Mouse (Mus musculus) fibroblast of lung, adult 2 months (primary cell): ENCODE results near the gene Elk3.
A peak's percentile ranks its signal among the peaks of the same experiment; 100 is the strongest.

Source experiments
- DNase-seq: peaks from one replicate; pipeline ENCODE4 v3.0.0-alpha.2; 2011; ENCODE audit warnings: low read depth

Gene Elk3

DNA sequence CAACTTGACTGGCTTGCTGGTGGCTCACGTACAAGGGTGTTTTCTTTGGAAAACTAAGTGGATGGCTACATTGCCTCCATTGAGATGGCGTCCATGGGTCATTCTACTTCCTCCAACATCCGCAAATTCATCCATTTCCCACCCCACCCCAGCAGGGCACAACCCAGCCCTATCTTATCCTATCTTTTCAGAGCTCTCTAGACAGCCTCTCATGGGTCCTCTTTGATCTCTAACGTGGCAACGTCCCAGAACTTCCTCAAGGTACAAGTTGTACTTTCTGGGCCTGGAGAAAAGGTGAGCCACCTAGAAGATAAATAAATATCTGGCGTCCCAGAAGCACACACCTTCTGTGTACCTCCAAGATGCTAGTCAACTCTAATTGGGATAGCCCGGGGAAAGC, 17.3 kb downstream of the Elk3 start:
- DNase-seq, result no peak

DNA sequence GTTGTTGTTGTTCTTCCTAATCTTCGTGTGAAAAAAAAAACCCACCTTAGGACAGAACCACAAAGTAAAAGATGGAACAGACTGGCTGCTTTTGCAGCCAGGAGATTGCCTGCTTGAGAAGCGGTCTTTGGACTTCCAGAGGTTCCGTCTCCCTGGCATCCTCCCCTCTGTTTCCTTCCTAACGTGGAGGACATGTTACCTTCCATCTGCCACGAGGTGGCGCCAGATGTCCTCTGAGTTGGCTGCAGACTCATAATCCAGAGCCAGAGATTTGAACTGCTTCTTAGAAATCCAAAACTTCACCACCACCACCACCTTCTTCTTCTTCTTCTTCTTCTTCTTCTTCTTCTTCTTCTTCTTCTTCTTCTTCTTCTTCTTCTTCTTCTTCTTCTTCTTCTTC, 19.1 kb downstream of the Elk3 start:
- DNase-seq, result no peak

DNA sequence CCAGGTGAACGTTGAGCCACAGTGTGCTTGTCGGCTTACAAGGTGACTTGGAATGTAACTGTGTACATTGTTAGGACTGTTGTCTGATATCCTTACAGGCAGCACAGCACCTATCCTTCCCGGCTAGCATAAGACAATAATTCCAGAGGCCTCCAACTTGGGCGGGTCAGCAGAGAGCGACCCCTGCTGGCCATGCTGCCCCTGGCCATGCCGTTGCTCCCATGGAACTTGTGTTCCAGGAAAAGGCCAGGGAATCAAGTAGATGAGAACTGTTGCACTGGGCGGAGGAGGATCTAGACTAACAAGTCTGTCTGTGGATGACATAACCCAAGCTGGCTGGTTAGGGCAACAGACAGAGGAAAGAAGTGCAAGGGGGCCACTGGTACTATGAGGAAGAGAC, 19.6 kb downstream of the Elk3 start:
- DNase-seq, result no peak

DNA sequence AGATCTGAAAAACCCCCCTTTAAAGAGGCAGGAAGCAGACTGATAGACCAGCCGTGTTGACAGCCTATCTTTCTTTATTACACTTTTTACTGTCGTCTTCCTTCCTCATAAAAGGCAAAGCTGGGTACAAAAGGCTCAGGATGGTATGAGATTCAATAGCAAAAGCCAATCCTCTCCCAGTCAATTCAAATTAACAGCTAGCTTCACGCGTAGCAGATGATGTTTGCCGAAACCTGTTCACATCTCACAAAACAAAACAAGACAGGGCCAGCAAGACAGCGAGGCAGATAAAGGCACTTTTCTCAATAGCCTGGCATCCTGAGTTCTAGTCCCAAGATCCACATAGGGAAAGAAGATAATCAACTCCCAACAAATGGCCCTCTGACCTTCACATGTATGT, 21.5 kb downstream of the Elk3 start:
- DNase-seq, result no peak

DNA sequence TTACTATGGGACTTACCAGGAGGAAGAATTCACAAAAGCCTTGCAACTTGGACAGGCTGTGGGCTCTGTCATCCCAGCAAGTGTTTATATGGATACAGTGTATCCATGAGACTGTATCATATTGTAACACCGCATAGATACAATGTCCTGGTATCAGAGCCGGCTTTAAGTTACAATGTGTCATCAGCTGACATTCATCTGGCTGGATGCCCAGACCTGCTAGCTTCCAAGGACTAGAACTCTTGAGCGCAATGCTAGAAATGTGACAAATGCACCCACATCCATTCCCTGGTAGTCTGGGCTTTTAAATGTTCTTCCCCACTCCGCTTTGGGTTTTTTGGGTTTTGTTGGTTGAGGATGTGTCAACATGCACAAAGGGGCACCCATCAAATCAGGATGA, 22.6 kb downstream of the Elk3 start:
- DNase-seq, result no peak

DNA sequence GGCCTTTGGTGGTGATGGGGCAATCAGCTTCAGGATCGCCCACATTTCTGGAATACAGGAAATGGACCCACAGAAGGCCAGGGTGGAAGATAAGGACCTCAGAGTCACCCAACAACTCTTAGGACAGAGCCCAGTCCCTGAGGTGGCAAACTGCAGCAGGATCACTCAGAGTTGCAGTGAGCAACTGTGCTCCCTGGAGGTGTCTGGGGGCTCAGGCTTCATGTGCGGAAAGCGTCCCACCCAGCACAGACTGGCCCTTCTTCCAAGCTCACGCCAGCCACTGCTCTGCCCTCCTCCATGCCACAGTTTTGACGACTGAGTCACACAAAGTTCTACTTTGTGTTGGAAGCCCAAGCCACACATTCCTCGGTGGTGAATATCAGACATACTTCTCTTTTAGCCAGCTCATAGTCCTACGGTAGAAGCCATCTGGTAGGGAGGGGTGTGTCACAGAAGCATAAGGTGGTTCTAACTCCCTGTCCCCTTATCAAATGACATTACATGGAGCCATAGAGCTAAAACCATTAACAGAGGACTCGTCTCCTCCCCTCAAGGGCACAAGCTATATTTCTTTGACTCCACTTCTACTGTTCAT, 23.3 kb downstream of the Elk3 start:
- no peak for DNase-seq

DNA sequence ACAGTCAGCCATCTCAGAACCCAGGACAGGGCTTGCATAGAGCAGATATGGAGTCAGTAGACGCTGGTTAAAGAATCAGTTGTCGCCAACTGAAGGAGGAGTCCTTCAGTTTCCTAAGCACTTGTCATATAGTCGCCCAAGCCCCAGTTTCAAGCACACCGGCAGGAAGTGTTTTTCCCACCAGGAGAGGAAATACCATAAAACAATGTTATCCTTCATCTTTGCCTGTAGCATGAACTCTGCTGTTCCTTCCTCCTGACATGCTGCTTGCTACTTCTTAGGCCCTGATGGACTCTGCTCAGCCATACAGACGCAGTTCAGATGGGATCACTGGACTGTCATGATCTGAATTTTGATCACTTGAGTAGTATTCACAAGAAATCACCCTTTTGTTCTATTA, 25.4 kb downstream of the Elk3 start:
- no peak for DNase-seq

DNA sequence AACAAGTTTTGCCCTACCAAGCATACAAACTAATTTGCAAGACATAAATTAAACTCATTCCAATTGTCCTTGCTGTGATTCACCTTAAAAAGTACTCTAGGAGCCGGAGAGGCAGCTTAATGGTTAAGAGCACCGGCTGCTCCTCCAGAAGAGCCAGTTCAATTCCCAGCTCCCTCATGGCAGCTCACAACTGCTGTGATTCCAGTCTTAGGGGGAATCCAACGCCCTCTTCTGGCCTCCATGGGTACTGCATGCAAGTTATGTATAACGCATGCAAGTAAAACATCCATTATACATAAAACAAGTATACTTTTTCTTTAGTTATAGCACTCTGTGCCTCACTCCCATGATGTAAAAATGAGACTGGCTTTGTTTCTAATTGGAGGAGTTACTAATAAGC, 27.7 kb downstream of the Elk3 start:
- no peak for DNase-seq

DNA sequence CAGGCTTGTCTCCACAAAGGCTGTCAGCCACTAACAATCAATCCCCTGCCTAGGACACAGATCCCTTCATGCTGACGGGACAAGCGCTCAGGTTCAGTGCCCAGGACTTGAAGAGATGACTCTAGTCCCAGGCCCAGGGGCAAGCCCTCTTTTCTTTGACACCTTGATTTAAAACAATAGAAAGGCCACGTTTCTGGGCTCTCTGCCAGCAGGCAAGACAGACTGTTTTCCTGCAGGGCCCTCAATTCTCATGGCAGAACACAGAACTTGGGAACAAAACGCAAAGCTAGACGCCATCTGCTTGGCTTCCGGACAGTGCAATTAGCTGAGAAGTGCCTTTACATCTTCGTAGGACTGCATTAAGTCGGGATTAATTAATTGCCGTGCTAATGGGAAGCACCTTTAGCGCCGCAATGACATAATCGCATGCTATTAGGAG, 28.4 kb downstream of the Elk3 start:
- DNase-seq, result no peak

DNA sequence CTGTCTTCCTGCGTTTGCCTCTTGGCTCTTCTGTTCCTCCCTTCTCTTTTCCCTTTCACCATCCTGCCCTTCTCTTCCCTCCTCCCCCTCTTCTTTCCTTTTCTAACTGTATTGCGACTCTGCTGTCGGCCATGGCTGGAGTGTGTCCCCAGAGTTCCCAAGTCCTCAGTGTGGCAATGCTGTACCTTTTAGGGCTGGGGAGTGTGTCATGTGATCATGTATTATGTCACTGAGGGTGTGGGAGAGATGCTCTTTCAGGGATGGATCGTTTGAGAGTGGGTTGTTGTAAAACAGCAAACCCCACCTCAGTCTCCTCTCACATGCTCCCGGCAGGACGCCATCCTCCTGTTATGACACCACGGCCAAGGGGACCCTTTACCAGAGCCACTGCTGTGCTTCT, 29.8 kb downstream of the Elk3 start:
- no peak for DNase-seq

DNA sequence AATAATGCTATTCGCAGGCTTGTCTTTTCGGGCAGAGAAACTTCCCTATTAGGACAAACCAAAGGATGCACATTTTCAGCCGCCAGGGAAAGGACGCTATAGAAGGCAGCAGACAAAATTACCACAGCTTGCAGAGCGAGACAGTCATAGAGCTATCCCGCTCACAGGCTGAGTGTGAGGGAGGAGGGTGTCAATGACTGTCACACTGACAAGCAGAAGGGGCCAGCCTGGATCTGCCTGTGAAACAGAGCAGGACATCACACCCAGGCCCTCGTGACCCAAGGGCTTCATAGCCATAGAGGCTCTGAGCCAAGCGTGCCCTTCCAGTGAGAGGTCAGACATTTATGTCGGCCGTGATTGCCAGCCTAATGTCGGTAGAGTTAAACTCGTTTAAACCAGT, 30.3 kb downstream of the Elk3 start:
- DNase-seq, result no peak

DNA sequence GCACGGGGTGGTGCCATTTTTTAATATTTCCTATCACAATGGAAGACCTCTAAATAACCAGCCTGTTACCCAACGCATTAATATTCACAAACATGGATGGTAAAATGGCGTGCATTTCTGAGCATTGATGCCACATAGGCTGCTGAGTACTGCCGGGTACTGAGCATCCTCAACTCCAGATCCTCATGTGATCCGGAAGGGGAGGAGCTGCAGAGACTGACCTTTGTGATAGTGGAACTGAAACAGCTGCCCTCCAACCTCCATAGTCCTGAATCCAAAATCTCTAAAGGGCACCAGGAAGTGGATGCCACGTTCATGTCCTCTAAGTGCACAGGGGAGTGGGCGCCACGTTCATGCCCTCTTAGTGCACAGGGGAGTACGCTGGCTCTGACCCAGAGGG, 31.9 kb downstream of the Elk3 start:
- DNase-seq, result no peak

DNA sequence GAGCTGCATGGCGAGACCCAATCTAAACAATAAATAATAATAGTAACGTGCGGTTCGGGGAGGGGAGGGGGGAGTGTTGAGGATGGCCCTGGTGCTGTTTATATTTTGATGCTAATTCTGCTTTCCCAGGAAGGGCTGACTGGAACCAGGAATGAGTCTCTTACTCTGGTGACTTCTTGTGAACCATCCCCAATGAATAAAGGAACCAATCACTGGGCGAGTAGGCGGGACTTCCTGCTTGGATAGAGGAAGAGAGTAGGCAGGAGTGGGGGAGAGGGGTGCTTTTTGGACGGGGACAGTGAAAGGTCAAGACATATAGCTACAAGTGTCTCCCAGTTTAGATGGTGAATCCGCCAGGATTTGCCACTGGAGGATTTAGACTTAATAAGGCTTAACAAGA, 32.6 kb downstream of the Elk3 start:
- no peak for DNase-seq

DNA sequence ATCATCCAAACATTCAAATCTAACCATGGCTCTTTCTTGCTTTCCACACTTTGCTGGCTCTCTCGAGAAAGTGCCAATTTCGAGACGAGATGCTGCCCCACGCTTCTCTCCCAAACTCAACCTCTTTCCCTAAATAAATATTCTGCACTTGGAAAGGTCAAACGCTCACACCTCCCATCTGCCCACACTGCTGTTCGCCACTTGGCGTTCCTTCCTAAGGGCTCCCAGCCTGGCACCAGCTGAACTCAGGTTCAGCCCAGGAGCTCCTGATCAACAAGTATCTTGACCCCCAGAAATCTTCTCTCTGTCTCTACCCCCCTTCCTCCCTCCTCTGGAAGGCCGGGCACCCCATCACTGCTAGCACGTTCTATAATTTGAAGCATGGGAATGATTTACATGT, 34.1 kb downstream of the Elk3 start:
- peak; percentile 27 for DNase-seq

DNA sequence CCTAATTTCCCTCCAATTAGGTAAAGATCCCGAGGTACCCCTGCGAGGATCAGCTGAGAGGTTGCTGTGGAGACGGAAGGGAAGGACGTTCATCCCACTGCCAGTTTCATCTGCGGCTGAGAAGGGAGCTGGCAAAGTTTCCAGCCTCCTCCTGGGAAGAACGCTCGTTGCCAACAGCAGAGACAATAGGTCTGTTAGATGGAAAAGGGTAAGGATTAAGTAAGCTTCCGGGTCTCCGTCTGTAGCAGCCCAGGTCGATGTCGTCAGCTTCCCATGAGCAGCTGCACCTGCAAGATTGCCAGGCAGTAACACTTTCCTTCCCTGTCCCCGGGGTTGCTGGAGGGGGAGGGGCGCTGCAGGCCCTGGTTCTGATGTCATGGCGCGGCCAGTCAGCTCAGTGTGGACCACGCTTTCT, 34.6 kb downstream of the Elk3 start:
- peak; percentile 86 for DNase-seq

DNA sequence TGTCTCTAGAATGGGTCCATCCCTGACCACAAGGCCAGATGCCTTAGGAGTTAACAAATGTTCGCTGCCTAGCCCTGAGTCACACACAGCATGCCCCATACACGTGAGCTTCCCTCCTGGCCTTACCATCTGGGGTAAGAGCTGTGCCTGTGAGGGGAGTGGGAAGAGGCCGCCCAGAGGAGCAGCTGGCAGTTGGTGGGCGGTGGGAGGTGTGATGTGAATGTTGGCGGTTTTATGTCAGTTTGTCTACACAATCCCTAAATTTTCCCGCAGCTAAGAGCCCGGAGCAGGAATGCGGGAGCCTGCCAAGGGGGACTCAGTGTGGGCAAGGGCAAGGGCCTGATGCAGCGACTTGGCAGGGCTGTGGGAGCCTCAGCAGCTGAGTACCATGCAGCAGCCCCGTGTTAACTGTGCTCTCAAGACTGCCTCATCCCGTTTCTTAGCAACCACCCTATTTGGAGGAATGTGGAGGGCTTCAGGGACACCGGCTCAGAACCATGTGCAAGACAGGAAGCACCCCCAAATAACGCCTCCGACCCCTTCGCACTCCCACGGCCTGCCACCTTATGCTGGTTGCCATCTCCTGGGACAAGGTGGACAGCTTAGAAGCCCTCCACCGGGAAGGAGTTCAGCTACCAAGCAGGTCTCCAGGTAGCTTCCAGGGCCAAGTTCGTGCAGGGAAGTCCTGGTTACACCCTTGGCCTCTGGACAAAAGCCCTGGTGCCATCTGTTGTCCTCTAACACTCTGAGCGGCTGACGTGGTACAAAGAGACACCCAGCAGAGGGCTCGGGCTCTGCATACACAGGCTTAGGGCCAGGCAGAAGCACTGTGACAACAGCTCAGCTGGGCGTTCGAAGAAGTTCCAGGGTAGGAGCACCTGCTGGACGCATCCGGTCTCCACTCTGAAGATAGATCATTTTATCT, 35.5 kb downstream of the Elk3 start:
- peak; percentile 79 for DNase-seq

DNA sequence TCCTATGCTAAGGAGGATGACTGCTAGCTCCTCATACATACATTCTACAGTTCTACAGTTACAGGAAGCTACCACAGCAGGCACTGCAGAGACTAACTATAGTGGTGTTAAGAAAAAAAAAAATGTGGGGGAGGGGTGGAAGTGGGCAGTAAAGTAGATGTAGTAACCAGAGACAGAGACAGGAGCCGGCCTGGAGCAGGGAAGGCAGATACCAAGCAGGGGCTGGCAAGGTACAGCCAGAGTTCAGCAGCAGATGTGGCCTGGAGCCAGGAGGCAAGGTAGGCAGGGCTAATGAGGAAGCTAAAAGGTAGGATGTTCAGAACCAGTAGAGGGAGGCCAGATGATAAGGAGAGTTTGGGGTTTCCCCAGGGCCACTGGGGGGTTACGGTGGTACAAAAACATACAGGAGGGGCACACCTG, 36.6 kb downstream of the Elk3 start:
- DNase-seq, result no peak

DNA sequence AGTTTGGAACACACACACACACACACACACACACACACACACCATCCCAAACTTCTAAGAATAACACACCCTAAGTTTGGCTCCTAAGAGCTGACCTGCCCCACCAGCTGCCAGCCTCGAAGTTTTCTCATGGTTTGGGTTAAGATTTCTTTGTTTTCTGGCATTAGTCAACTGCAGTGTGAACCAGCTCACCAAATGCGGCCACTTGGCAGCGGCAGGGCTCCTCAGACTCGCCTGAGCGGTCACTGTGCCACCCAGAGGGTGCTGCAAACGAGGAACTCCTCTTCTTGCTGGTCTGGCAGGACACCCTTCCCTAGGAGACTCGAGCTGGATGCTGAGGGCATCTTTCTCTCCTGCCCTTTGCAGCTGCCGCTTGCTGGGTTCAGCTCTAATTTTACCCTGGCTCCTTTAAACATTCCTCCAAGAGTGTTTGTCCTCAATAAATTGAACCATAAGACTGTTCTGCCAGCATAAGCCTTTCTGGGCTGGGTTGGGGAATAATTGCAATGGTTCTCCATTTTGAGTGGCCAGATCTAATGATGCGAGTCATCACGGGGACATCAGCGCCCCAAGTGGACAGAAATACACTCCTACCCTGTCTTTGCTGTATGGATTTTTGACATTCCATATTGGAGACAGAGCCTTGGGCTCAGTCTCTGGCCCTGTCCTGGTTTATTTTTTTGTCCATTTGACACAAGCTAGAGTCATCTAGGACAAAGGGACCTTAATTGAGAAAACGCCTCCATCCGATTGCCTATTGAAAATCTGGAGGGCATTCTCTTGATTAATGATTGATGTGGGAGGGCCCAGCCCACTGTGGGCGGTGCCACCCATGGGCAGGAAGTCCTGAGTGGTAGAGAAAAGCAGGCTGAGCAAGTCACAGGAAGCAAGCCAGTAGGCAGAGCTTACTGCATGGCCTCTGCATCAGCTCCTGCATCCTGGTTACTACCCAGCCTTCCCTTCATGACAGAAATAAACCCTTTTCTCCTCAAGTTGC, 37.7 kb downstream of the Elk3 start:
- peak; percentile 89 for DNase-seq

DNA sequence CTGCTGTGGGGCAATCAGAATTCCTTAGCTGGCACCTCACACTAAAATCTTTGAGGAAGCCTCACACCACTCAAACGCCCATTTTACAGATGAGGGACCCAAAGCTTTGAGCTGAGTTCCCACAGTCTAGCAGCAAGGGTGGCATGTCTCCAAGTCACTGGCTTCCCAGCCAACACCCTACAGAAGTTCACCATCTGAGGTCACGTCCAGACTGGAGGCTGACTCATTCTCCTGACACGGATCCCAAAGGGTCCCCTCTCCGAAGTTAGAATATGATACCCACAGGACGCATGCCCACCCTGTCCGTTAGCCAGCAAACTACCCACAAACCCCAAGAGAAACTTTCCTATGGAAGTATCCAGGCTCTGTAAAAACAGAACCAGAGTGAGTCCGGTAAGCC, 39.1 kb downstream of the Elk3 start:
- peak; percentile 97 for DNase-seq

DNA sequence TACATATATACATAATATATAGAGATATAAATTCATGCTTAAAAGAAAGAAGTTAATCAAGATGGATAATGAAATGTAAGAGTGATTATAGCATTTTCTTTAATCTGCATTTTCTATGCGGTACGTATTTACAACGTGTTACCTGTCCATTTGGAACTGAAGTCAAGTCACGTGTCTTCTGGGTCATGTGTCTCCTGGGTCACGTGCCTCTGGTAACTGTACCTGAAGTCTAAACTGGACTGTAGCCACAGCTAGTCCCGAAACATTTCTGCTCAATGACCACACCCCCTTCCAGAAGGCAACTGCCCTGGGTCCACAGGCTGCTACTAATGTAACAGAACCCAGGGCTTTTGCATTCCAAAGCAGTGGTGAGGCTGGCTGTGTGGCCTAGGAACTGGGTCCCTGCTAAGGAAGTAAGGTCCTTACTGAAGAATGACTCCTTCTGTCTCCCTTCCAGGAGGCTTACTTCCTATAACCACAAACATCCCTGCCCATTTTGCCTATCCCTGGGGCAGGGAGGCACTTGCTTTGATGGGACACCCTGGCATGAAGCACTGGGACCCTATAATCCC, 40.0 kb downstream of the Elk3 start:
- no peak for DNase-seq

DNA sequence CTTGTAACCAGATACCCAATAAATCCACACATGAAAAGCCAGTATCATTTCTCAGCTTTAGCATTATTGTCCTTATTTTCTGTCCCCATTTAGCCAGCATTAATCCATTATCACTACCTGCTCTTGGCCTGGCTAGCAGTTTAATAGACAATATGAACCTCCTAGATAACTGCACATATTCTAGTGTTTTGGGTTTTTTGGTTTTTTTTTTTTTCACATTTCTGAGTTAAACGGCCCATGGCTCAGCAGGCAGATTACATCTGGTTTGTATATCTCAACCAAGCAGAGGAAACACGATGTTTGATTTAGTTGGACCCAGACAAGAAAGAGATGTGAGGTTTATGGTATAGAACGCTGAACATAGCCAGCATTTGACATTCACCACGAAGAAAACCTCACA, 41.2 kb downstream of the Elk3 start:
- no peak for DNase-seq

DNA sequence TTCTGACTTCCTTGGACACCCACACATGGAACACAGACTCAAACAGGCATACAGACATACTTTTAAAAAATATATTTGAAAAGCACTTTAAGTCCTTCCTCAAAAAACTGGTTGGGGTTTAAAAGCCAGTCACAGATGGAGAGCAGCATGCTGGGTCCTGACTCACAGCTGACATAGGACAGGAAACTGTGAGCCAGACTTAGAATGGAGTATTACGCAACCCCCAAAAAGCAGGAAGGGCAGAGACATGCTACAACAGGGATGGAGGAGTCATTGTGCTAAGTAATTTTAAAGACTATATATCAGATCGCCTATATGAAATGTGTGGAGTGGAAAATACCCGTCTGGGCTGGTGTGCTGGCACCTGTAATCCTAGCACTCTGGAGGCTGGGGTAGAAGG, 42.6 kb downstream of the Elk3 start:
- no peak for DNase-seq
